Mouse (Mus musculus) cerebellum, adult 11-12 months (tissue): ENCODE measurements around the gene Sox6.

ENCODE experiments used
- DNase-seq: peaks from one replicate; pipeline ENCODE4 v3.0.0; 2022

Sox6 gene

GRCm38 (mm10) chr7:115540261-115540660 lies 498.3 kb downstream of the Sox6 start:
- no peak for DNase-seq

DNA sequence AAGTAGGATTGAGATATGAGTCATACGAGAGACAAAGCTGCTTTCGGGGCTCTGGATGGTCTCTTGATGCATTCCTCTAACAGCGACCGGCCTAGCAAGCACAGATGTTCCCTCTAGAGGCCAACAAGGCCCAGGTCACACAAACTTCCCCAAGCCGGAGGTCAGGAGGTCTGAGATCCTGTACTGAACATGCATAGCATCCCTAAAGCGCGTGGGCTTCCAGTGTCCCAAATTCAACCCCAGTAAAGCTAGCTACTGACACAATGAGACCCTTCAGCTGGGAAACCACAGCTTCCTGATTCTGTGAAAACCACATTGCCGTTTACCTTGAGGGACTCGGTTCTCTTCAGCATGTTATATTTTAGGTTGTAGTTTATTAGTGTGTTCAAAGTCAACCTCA lies 499.6 kb downstream of the Sox6 start:
- no peak for DNase-seq

- no peak for DNase-seq
These were observed 501.0 kb downstream of the Sox6 start for GRCm38 (mm10) chr7:115537636-115538035.

DNA sequence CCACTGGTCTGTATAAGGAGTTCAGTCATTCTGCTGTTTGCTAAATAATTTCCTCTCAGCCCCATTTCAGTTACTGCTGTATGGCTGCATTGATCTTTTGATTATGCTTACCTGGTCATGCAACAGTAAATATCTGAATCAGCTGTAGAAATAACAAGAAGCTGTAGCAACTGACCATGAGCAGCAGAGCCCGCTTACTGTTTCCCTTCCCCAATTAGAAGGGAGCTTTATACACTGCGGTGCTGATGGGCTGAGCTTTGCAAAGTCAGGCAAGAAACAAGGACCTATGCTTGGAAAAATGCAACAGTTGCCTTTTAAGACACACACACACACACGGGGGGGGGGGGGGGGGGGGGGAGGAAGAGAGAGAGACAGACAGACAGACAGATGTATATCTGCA lies 502.1 kb downstream of the Sox6 start:
- no peak for DNase-seq

- DNase-seq = no peak
These were observed 506.7 kb downstream of the Sox6 start for GRCm38 (mm10) chr7:115531875-115532274.

- DNase-seq = no peak
These were observed 507.4 kb downstream of the Sox6 start for GRCm38 (mm10) chr7:115531217-115531616.

GRCm38 (mm10) chr7:115517701-115518100 lies 520.9 kb downstream of the Sox6 start:
- DNase-seq = no peak

DNA sequence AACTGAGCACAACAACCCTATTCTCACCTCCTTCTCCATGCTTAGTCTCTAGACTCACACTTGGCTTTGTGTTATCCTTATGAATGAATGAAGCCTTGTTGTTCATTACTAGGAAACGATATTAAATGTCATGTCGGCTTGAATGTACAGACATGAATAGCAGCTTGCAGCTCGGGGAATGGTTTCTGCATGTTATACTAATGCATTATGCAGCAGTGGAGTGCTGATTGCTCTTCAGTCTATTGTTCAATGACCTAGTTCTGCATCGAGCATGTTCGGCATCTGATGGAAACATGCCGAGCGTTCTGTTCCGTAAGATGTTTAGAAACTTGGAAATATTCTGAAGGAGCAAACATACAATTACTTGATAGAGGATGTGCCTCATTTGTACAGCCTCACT lies 524.9 kb downstream of the Sox6 start:
- no peak for DNase-seq

GRCm38 (mm10) chr7:115511777-115512176 lies 526.8 kb downstream of the Sox6 start:
- no peak for DNase-seq

DNA sequence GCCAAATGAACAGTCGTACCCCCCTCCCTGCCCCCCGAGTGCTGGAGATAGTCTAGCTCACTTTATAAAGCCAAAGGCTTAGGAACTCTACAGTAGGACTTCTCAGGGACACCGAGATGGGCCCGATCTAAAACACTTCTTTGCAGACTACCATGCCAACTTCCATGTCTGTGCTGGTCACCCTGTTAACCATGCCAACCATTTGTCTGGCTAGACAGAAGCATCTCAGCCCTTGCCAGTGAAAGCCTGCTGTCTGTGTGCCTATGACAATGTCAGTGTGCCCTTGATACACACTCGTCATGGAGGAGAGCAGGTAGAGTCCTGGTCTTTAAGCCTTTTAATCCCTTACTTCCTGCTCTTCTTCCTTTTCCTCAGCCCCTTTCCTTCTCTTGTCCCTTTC lies 527.5 kb downstream of the Sox6 start:
- no peak for DNase-seq

DNA sequence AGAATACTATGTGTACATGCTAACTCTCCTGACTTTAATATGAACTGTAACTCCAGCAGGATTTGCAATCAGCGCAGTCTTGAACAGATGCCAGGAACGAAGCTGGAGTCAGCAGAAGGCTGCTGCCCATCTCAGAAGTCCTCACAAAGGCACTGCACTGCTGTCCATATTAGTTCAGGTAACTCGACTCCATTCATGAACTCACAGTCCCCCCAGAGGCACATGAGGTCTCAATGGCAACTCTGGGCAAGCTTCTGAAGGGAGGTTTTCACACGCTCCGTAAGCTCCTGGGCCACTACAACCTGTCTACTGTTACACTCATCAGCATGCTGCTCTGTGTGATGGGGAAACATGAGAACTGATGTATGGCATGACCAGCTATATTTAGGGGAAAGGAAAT lies 528.6 kb downstream of the Sox6 start:
- no peak for DNase-seq

GRCm38 (mm10) chr7:115506385-115506784 lies 532.2 kb downstream of the Sox6 start:
- no peak for DNase-seq

GRCm38 (mm10) chr7:115501497-115501896 lies 537.1 kb downstream of the Sox6 start:
- DNase-seq = no peak

DNA sequence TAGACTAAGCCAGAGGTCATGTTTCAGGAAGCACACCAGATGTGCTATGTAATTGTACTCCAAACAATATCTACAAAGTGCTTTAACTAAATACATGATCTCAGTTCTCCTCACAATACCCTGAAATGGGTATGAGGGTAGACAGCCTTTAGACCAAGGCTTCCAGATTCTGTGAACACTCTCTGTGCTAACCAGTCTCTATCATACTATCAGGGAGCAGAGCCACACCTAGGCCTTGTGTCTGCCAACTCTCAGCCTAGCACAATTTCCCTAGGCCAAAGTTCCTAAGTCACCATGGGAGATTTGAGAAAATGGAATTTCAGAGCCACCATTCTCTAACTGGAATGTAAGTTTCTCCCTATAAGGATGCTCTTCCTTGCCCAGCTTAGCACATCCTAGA lies 537.8 kb downstream of the Sox6 start:
- DNase-seq = no peak

GRCm38 (mm10) chr7:115500170-115500569 lies 538.4 kb downstream of the Sox6 start:
- DNase-seq = no peak

- no peak for DNase-seq
These were observed 546.9 kb downstream of the Sox6 start for GRCm38 (mm10) chr7:115491721-115492120.

DNA sequence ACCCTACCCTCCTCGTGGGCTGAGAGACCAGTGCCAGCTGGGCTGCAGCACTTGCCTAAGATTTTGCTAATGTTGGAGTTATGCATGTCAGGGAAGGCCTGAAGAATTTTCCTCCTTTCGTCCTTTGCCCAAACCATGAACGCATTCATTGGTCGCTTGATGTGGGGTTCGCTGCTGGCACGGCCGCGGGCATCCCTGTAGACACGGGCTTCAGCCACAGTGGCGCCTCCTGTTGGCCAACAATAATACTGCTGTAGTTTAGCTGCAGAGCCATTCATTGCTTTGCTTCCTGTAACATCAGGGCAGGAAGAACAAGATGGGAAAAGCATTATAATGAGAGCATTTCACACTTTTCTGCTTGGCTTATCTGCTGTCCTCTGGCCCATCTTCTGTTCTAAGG lies 549.0 kb downstream of the Sox6 start:
- no peak for DNase-seq

DNA sequence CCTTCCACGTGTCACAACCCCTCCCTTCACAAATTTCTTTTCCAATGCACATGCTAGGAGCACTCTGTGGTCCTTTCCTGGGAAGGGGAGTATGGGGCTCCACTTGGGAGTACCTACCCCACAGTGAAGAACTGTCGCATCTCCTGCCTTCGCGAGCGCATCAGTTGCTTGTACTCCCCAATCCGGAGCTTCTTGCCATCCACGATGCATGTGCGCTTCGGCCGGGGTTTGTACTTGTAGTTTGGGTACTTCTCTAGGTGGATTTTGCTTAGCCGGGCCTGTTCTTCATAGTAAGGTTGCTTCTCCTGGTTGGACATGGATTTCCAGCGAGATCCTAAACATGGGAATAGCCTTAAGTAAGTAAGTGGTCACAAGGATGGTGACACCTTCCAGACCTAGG lies 552.2 kb downstream of the Sox6 start:
- no peak for DNase-seq

GRCm38 (mm10) chr7:115485664-115486409 lies 552.8 kb downstream of the Sox6 start:
- no peak for DNase-seq

- DNase-seq = no peak
These were observed 560.8 kb downstream of the Sox6 start for GRCm38 (mm10) chr7:115477763-115478162.

DNA sequence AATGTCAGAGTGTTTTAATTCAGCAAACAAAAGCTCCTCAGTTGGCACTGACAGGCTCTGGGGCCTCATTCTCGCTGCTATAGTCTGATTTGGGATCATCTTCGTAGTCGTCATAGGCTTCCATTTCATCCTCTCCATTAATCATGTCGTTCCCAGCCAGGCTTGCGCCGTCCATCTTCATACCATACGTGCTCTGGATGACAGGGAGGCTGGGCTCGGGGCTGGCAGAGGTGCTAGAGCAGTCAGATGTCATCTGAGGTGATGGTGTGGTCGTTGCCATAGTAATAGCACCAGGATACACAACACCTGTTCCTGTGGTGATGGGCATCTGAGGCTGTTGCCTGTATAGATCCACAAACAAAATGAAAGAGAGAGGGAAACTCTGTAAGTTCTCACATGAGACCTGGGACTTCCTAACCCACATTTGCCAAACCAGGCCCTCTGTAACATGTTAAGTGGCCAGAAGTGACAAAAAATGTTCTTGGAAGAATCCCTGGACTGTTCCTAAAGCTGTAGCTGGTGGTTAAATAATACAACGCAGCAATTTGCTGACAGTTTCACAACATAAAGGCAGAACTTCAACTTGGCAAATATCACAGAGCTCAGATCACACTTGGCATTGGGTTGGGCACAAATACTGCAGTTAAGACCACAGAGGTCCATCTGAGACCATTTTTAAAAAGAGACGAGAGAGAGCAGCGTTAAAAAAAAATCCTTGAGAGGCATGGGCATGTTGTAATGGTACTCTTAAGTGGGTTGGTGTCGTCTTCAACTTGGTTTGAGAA lies 561.5 kb downstream of the Sox6 start:
- DNase-seq = no peak

DNA sequence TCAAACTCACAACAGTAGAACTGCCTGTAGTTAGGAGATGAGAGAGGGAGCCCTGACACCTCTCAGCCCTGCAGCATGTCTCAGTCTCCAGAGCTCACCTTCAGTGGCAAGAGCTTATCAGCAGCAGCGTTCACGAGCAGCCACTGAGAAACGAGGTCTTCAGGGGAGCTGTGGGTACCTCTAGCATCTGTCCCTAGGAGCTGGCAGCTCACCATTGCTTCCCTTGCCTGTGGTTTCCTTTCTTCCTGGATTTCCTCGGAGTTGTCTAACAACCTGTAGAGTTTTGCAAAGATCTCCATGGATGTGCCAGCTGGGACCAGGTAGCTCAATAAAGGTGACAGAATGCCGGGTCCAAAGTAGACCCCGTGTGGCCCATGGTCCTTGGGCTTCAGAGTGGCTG lies 563.4 kb downstream of the Sox6 start:
- DNase-seq = no peak

- DNase-seq = no peak
These were observed 564.5 kb downstream of the Sox6 start for GRCm38 (mm10) chr7:115474115-115474514.

DNA sequence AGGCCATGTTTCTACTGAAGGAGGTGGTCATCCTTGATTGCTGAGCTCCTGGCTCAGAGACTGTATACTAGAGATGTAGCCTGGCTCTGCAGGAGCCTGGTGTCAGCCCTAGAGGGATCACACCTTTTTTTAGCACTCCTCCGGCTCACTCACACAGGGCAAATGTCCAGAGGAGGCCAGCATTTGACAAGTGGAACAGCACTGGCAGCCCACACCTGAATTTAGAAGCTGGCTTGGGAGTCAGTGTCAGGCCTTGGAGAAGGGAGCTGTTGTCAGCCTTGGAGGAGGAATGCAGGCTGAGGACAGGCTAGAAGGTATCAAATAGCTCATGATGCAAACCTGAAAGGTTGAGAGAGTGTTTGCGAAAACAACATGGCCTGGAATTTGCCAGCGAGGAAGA lies 565.7 kb downstream of the Sox6 start:
- no peak for DNase-seq

GRCm38 (mm10) chr7:115471521-115471920 lies 567.1 kb downstream of the Sox6 start:
- DNase-seq = no peak
